Mouse (Mus musculus): ENCODE results near the gene Fam171a1. TPM values are rescaled to one million over a fixed set of nuclear protein-coding genes. Genes with fewer than 3 reads are reported as not detected.
"Not testable (repeated sequence)": the region's sequence is repeated elsewhere in the genome, so short reads cannot be mapped to it uniquely, and the experiment has no call there.

Gene Fam171a1
- polyA plus RNA-seq, 1 experiment from 2014 or later, result 28.1 TPM

DNA sequence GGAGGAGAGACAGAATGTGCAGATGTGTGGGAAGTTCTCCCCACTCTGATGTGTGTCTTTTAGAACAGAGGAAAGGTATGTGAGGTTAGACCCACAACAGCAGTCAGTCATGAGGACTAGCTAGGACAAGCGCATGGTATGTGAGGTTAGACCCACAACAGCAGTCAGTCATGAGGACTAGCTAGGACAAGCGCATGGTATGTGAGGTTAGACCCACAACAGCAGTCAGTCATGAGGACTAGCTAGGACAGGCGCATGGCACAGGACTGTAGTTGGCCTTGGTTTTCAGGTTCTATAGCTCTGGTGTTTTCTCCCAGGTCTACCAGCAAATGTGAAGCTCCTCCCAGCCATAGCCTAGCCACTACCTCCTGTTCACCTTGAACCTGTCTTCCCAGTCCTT is 103.6 kb downstream of the Fam171a1 start:
- H3K4me1 ChIP-seq; H3K4me2 ChIP-seq; H3K9ac ChIP-seq; H3K4me3 ChIP-seq; ATAC-seq (ENCODE audit: insufficient number of reproducible peaks, insufficient read depth, low FRiP score, low TSS enrichment, low read depth); H3K27ac ChIP-seq; H3K9me3 ChIP-seq; H3K27me3 ChIP-seq: not testable (repeated sequence)
- WGBS, result 97% methylated on average over 3 of the region's 3 CpGs
- H3K36me3 ChIP-seq, result peaks cover 20% of the 10 kb centered on the region; the same call in 1 of the 2 replicates

DNA sequence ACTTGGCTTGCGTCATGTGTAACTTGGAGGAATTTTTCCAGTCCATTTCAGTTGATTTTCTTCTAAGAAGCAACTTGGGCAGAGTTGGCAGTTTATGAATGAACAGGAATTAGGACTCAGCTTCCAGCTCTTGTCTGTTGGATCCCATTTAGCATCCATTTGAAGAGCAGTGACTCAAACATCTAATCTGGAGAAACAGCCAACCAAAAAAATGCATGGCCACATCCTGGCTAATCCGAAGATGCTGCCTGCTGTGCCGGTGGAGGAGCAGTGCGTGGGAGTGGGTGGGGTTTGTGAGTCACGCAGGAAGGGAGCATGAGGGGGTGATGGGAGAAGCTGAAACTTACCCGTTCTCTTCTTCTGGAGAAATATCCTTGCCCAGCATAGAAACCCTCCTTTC is 104.2 kb downstream of the Fam171a1 start:
- H3K4me3 ChIP-seq, result no peak overlapping the region
- H3K27ac ChIP-seq, result no peak overlapping the region
- peaks cover 5% of the 10 kb centered on the region; the same call in 1 of the 2 replicates for H3K4me1 ChIP-seq
- H3K36me3 ChIP-seq, result peaks cover 20% of the 10 kb centered on the region; the same call in 1 of the 2 replicates
- H3K27me3 ChIP-seq, result no peaks in the 10 kb centered on the region
- H3K4me2 ChIP-seq, result no peak overlapping the region
- H3K9me3 ChIP-seq, result no peaks in the 10 kb centered on the region
- H3K9ac ChIP-seq, result no peak overlapping the region
- ATAC-seq (ENCODE audit: insufficient number of reproducible peaks, insufficient read depth, low FRiP score, low TSS enrichment, low read depth), result no peak
- WGBS, result 83% methylated on average over 6 of the region's 6 CpGs

DNA sequence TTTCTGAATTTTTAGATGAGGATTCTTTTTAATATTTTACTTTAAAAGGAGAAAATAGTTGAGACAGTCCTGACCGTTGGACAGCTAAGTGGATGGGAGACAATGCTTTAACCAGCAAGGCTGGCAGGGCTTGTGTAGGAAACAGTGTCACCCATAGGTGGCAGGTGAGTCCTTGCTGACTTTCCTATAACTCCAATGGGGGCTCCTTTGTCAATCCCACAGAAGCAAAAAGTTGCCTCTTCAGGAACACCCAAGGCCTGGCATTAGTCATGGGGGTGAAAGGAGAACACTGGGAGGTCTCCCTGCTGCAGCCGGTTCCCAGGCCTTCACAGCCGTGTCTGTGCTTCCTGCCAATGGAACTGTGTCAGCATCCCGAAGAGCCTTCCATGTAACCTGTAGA is 114.5 kb downstream of the Fam171a1 start:
- ATAC-seq (ENCODE audit: insufficient number of reproducible peaks, insufficient read depth, low FRiP score, low TSS enrichment, low read depth), result no peak
- no peaks in the 10 kb centered on the region for H3K4me1 ChIP-seq
- H3K4me3 ChIP-seq, result no peak overlapping the region
- H3K27me3 ChIP-seq, result no peaks in the 10 kb centered on the region
- H3K9ac ChIP-seq, result no peak overlapping the region
- no peak overlapping the region for H3K27ac ChIP-seq
- H3K9me3 ChIP-seq, result no peaks in the 10 kb centered on the region
- no peak overlapping the region for H3K4me2 ChIP-seq
- WGBS, result 74% methylated on average over 4 of the region's 4 CpGs
- H3K36me3 ChIP-seq, result peaks cover 31% of the 10 kb centered on the region

- Histone ChIP-seq H3K4me1 (no peaks in the 10 kb centered on the region), H3K4me3 (no peak overlapping the region), H3K27ac (no peak overlapping the region), H3K27me3 (no peaks in the 10 kb centered on the region), H3K9ac (no peak overlapping the region), H3K4me2 (no peak overlapping the region), H3K36me3 (peaks cover 26% of the 10 kb centered on the region), H3K9me3 (no peaks in the 10 kb centered on the region)
- no peak for ATAC-seq (ENCODE audit: insufficient number of reproducible peaks, insufficient read depth, low FRiP score, low TSS enrichment, low read depth)
- WGBS, result 14% methylated on average over 2 of the region's 2 CpGs
Observed at GRCm38 (mm10) chr2:3229060-3229459, 115.0 kb downstream of the Fam171a1 start.

- Histone ChIP-seq H3K4me1 (0 out of 2 replicates have a peak, but pooled peaks cover 4% of the 10 kb centered on the region), H3K9me3 (no peaks in the 10 kb centered on the region), H3K9ac (no peak overlapping the region), H3K36me3 (no peaks in the 10 kb centered on the region), H3K4me2 (no peak overlapping the region), H3K27ac (no peak overlapping the region), H3K27me3 (no peaks in the 10 kb centered on the region), H3K4me3 (no peak overlapping the region)
- ATAC-seq (ENCODE audit: insufficient number of reproducible peaks, insufficient read depth, low FRiP score, low TSS enrichment, low read depth), result no peak
- WGBS, result 65% methylated on average over 5 of the region's 5 CpGs
Observed at GRCm38 (mm10) chr2:3239255-3239654, 125.2 kb downstream of the Fam171a1 start.

GRCm38 (mm10) chr2:3244251-3244650 is 130.2 kb downstream of the Fam171a1 start:
- Histone ChIP-seq H3K9ac (no peak overlapping the region), H3K27ac (no peak overlapping the region), H3K27me3 (no peaks in the 10 kb centered on the region), H3K4me3 (no peak overlapping the region), H3K4me1 (0 out of 2 replicates have a peak, but pooled peaks cover 9% of the 10 kb centered on the region), H3K9me3 (no peaks in the 10 kb centered on the region), H3K4me2 (no peak overlapping the region), H3K36me3 (no peaks in the 10 kb centered on the region)
- 35% methylated on average over 3 of the region's 3 CpGs for WGBS
- ATAC-seq (ENCODE audit: insufficient number of reproducible peaks, insufficient read depth, low FRiP score, low TSS enrichment, low read depth), result no peak

DNA sequence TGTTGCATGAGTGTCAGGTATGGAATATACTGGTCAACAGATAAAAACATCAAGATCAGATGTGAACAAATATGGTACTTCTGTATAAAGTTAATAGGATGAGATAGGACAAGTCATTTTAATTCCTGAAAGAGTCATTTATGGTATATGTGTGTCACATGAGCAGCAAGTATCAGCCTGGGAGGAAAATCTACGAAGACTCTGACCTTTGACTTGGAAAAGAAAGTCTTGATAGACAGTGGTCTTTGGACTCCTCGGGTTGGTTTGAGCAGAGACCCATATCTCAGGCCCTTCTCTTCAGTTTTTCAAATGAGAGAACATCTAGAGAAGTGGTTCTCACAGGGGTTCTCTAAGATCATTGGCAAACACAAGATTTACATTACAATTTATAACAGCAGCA is 137.3 kb downstream of the Fam171a1 start:
- no peaks in the 10 kb centered on the region for H3K27me3 ChIP-seq
- no peak overlapping the region for H3K27ac ChIP-seq
- ATAC-seq (ENCODE audit: insufficient number of reproducible peaks, insufficient read depth, low FRiP score, low TSS enrichment, low read depth), result no peak
- WGBS, result 88% methylated on average over 2 of the region's 2 CpGs
- no peak overlapping the region for H3K9ac ChIP-seq
- no peaks in the 10 kb centered on the region for H3K9me3 ChIP-seq
- H3K4me1 ChIP-seq, result no peaks in the 10 kb centered on the region
- H3K4me3 ChIP-seq, result no peak overlapping the region
- no peaks in the 10 kb centered on the region for H3K36me3 ChIP-seq
- H3K4me2 ChIP-seq, result no peak overlapping the region

- Histone ChIP-seq H3K27me3 (no peaks in the 10 kb centered on the region), H3K9ac (no peak overlapping the region), H3K9me3 (no peaks in the 10 kb centered on the region), H3K4me1 (no peaks in the 10 kb centered on the region), H3K36me3 (no peaks in the 10 kb centered on the region), H3K27ac (no peak overlapping the region), H3K4me2 (no peak overlapping the region), H3K4me3 (no peak overlapping the region)
- no peak for ATAC-seq (ENCODE audit: insufficient number of reproducible peaks, insufficient read depth, low FRiP score, low TSS enrichment, low read depth)
- 84% methylated on average over 3 of the region's 3 CpGs for whole genome bisulfite sequencing
Observed at GRCm38 (mm10) chr2:3266466-3266865, 152.4 kb downstream of the Fam171a1 start.

DNA sequence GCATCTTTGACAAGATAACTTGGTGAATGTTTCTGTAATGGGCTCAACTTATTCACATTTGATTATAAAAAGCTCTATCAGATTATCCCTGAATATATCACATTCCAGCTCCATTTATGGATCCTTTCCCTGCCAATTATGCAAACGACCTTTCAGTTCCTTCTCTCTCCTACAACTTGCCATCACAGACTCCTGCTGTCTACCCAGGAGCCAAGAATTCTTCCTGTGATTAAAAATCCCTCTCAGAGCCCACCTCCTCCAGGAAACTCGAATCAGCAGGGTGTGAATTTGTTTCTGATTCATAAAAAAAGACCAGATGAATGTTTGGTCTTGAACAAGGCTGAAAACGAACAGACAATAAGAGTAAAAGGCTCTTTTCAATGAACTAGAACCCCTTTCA is 153.9 kb downstream of the Fam171a1 start:
- no peak overlapping the region for H3K9ac ChIP-seq
- H3K4me1 ChIP-seq, result no peaks in the 10 kb centered on the region
- no peak for ATAC-seq (ENCODE audit: insufficient number of reproducible peaks, insufficient read depth, low FRiP score, low TSS enrichment, low read depth)
- no peaks in the 10 kb centered on the region for H3K27me3 ChIP-seq
- H3K36me3 ChIP-seq, result no peaks in the 10 kb centered on the region
- H3K9me3 ChIP-seq, result no peaks in the 10 kb centered on the region
- no peak overlapping the region for H3K4me3 ChIP-seq
- 41% methylated on average over 3 of the region's 3 CpGs for WGBS
- H3K4me2 ChIP-seq, result no peak overlapping the region
- H3K27ac ChIP-seq, result no peak overlapping the region

GRCm38 (mm10) chr2:3273349-3273748 is 159.3 kb downstream of the Fam171a1 start:
- Histone ChIP-seq H3K4me3 (no peak overlapping the region), H3K4me2 (no peak overlapping the region), H3K9me3 (no peaks in the 10 kb centered on the region), H3K4me1 (no peaks in the 10 kb centered on the region), H3K36me3 (no peaks in the 10 kb centered on the region), H3K27me3 (no peaks in the 10 kb centered on the region), H3K9ac (no peak overlapping the region), H3K27ac (no peak overlapping the region)
- ATAC-seq (ENCODE audit: insufficient number of reproducible peaks, insufficient read depth, low FRiP score, low TSS enrichment, low read depth), result no peak
- 88% methylated on average over 2 of the region's 2 CpGs for WGBS

- Histone ChIP-seq H3K4me3 (no peak overlapping the region), H3K36me3 (no peaks in the 10 kb centered on the region), H3K4me1 (no peaks in the 10 kb centered on the region), H3K4me2 (no peak overlapping the region), H3K9me3 (no peaks in the 10 kb centered on the region), H3K9ac (no peak overlapping the region), H3K27me3 (no peaks in the 10 kb centered on the region), H3K27ac (no peak overlapping the region)
- ATAC-seq (ENCODE audit: insufficient number of reproducible peaks, insufficient read depth, low FRiP score, low TSS enrichment, low read depth), result no peak
- 40% methylated on average over 2 of the region's 2 CpGs for WGBS
Observed at GRCm38 (mm10) chr2:3276106-3276505, 162.1 kb downstream of the Fam171a1 start.
